13 mouse cellular contexts compared by ENCODE assay signal in genomic region chr7:24457726-24458370, GRCm38 (mm10). TPM values are rescaled to one million over a fixed set of nuclear protein-coding genes. Genes with fewer than 3 reads are reported as not detected.
DNase-seq lines count a peak whose midpoint lies in the region; ATAC-seq and TF ChIP-seq lines count a peak whose summit lies in the region.
"Had no signal": no experiment of that assay in that cellular context is flagged by ENCODE, and none has a peak within 500 bp of the region (broad histone marks: within the 10 kb centered on the region; RNA-seq: fewer than 3 reads in every experiment).

No protein-coding gene starts in this region.

- no peak overlapping the region; the same call in 1 of the 2 replicates for H3K4me2 ChIP-seq in heart, postnatal 0 days (ENCODE audit: low read depth, low read length)
- no peak overlapping the region for H3K4me2 ChIP-seq in heart, embryonic 11.5 days
- no peak overlapping the region for H3K4me2 ChIP-seq in hindbrain, postnatal 0 days (ENCODE audit: low read depth, low read length)
- H3K4me2 ChIP-seq in forebrain, embryonic 13.5 days, result no peak overlapping the region
- H3K4me2 ChIP-seq in kidney, embryonic 14.5 days (replicated peaks; ENCODE audit: low read depth, low read length), result no peak overlapping the region
- H3K4me2 ChIP-seq: forebrain, embryonic 12.5 days; neural tube, embryonic 15.5 days had no signal

- H3K27me3 ChIP-seq in heart, postnatal 0 days (ENCODE audit: control insufficient read depth, insufficient read depth, low read length), result no peaks in the 10 kb centered on the region
- H3K27me3 ChIP-seq in heart, embryonic 11.5 days (ENCODE audit: control insufficient read depth, insufficient read depth, low read length), result no peaks in the 10 kb centered on the region
- H3K27me3 ChIP-seq in hindbrain, postnatal 0 days (ENCODE audit: insufficient read depth, low read length), result no peaks in the 10 kb centered on the region
- peaks cover 11% of the 10 kb centered on the region; the same call in 1 of the 2 replicates for H3K27me3 ChIP-seq in forebrain, embryonic 13.5 days
- no peaks in the 10 kb centered on the region for H3K27me3 ChIP-seq in kidney, embryonic 14.5 days (ENCODE audit: control insufficient read depth, insufficient read depth, low read length)
- H3K27me3 ChIP-seq: neural tube, embryonic 15.5 days had no signal

- TF ChIP-seq CTCF in heart, postnatal 0 days (IDR thresholded peaks at IDR 0.05; ENCODE audit: low read depth), result no peak
- no peak for TF ChIP-seq CTCF in hindbrain, postnatal 0 days (IDR thresholded peaks at IDR 0.05; ENCODE audit: low read depth)

- TF ChIP-seq EP300 in heart, postnatal 0 days (IDR thresholded peaks at IDR 0.05; ENCODE audit: low read depth), result no peak

- H3K9ac ChIP-seq in heart, postnatal 0 days (replicated peaks; ENCODE audit: low read depth, low read length), result no peak overlapping the region
- no peak overlapping the region for H3K9ac ChIP-seq in heart, embryonic 11.5 days (ENCODE audit: low read depth, low read length)
- H3K9ac ChIP-seq in hindbrain, postnatal 0 days (replicated peaks; ENCODE audit: low read length), result no peak overlapping the region
- no peak overlapping the region for H3K9ac ChIP-seq in forebrain, embryonic 13.5 days
- no peak overlapping the region for H3K9ac ChIP-seq in kidney, embryonic 14.5 days (ENCODE audit: low read depth, low read length)
- H3K9ac ChIP-seq: forebrain, embryonic 12.5 days; liver, embryonic 14.5 days; neural tube, embryonic 15.5 days had no signal

- no peak for ATAC-seq in heart, postnatal 0 days (ENCODE audit: insufficient read depth, low read depth)
- no peak for ATAC-seq in heart, embryonic 11.5 days (replicated peaks; ENCODE audit: insufficient number of reproducible peaks, low FRiP score, low TSS enrichment)
- peak; percentile 98 for ATAC-seq in CD4-positive, CD25-positive, alpha-beta regulatory T cell, adult 4 months
- ATAC-seq in inflammation-experienced regulatory T-cells, adult 6 months, result peak; percentile 99
- ATAC-seq in hindbrain, postnatal 0 days, result no peak
- ATAC-seq in forebrain, embryonic 13.5 days, result no peak
- ATAC-seq in kidney, embryonic 14.5 days (ENCODE audit: low FRiP score, low TSS enrichment), result no peak

- H3K4me3 ChIP-seq in heart, postnatal 0 days (ENCODE audit: low read depth, low read length), result no peak overlapping the region
- H3K4me3 ChIP-seq in heart, embryonic 11.5 days (ENCODE audit: low read depth, low read length), result no peak overlapping the region
- H3K4me3 ChIP-seq in hindbrain, postnatal 0 days (ENCODE audit: low read length), result no peak overlapping the region
- H3K4me3 ChIP-seq in forebrain, embryonic 13.5 days, result no peak overlapping the region
- H3K4me3 ChIP-seq in kidney, embryonic 14.5 days (ENCODE audit: low read length), result no peak overlapping the region
- H3K4me3 ChIP-seq: forebrain, embryonic 12.5 days; neural tube, embryonic 15.5 days had no signal

- WGBS in heart, postnatal 0 days, result 63% methylated on average over 8 of the region's 10 CpGs
- WGBS in heart, embryonic 11.5 days (ENCODE audit: insufficient replicate concordance), result 63% methylated on average over 10 of the region's 10 CpGs
- WGBS in hindbrain, postnatal 0 days, result 61% methylated on average over 10 of the region's 10 CpGs
- WGBS in forebrain, embryonic 13.5 days, result 79% methylated on average over 10 of the region's 10 CpGs
- WGBS in kidney, embryonic 14.5 days, result 53% methylated on average over 10 of the region's 10 CpGs

- no peaks in the 10 kb centered on the region for H3K9me3 ChIP-seq in heart, postnatal 0 days (replicated peaks; ENCODE audit: control insufficient read depth, low read length)
- no peaks in the 10 kb centered on the region for H3K9me3 ChIP-seq in heart, embryonic 11.5 days (replicated peaks; ENCODE audit: control insufficient read depth, low read length)
- no peaks in the 10 kb centered on the region for H3K9me3 ChIP-seq in hindbrain, postnatal 0 days (ENCODE audit: low read length)
- H3K9me3 ChIP-seq in forebrain, embryonic 13.5 days (replicated peaks), result no peaks in the 10 kb centered on the region
- H3K9me3 ChIP-seq in kidney, embryonic 14.5 days (ENCODE audit: control insufficient read depth, low read length), result no peaks in the 10 kb centered on the region
- H3K9me3 ChIP-seq: forebrain, embryonic 12.5 days; neural tube, embryonic 15.5 days had no signal

- no peaks in the 10 kb centered on the region for H3K36me3 ChIP-seq in heart, postnatal 0 days (replicated peaks; ENCODE audit: control insufficient read depth, insufficient read depth, low read length)
- H3K36me3 ChIP-seq in heart, embryonic 11.5 days (ENCODE audit: control insufficient read depth, insufficient read depth, low read length), result no peaks in the 10 kb centered on the region
- no peaks in the 10 kb centered on the region for H3K36me3 ChIP-seq in hindbrain, postnatal 0 days (ENCODE audit: insufficient read depth, low read length)
- no peaks in the 10 kb centered on the region for H3K36me3 ChIP-seq in forebrain, embryonic 13.5 days (ENCODE audit: poor library complexity, severe bottlenecking)
- H3K36me3 ChIP-seq in kidney, embryonic 14.5 days (ENCODE audit: control insufficient read depth, insufficient read depth, low read length), result no peaks in the 10 kb centered on the region
- H3K36me3 ChIP-seq: forebrain, embryonic 12.5 days; neural tube, embryonic 15.5 days had no signal

- DNase-seq in heart, postnatal 0 days (ENCODE audit: low spot score), result no peak
- DNase-seq in spleen, postnatal 36 days (ENCODE audit: low spot score in 2 of 2), result peak; percentile 82
- no peak for DNase-seq in hindbrain, postnatal 0 days (ENCODE audit: low spot score)
- DNase-seq: heart, postnatal 36 days; kidney, postnatal 36 days had no signal

- H3K27ac ChIP-seq in heart, postnatal 0 days (ENCODE audit: low read depth), result peak overlapping the region; percentile 14; the same call in 1 of the 2 replicates
- no peak overlapping the region for H3K27ac ChIP-seq in heart, embryonic 11.5 days (ENCODE audit: low read depth, low read length)
- H3K27ac ChIP-seq in hindbrain, postnatal 0 days, result no peak overlapping the region
- no peak overlapping the region for H3K27ac ChIP-seq in forebrain, embryonic 13.5 days
- H3K27ac ChIP-seq in kidney, embryonic 14.5 days (ENCODE audit: low read depth, low read length), result no peak overlapping the region
- H3K27ac ChIP-seq: forebrain, embryonic 12.5 days; liver, embryonic 14.5 days; neural tube, embryonic 15.5 days had no signal

- peaks cover 4% of the 10 kb centered on the region; the same call in 1 of the 2 replicates for H3K4me1 ChIP-seq in heart, postnatal 0 days (ENCODE audit: control insufficient read depth, insufficient read depth)
- H3K4me1 ChIP-seq in heart, embryonic 11.5 days (ENCODE audit: control insufficient read depth, insufficient read depth, low read length), result peaks cover 8% of the 10 kb centered on the region; the same call in 1 of the 2 replicates
- H3K4me1 ChIP-seq in hindbrain, postnatal 0 days (ENCODE audit: insufficient read depth, low read length), result peaks cover 3% of the 10 kb centered on the region; the same call in 1 of the 2 replicates
- peaks cover 5% of the 10 kb centered on the region for H3K4me1 ChIP-seq in forebrain, embryonic 13.5 days
- 0 out of 2 replicates have a peak, but pooled peaks cover 9% of the 10 kb centered on the region for H3K4me1 ChIP-seq in kidney, embryonic 14.5 days (ENCODE audit: control insufficient read depth, insufficient read depth, low read length)

RNA-seq across cellular contexts. Expression of gene Plaur, which starts 4.4 kb away (rescaled TPM):
- 13.1 and 16.0 TPM in 2 replicates for total RNA-seq in heart, postnatal 0 days (2014; rRNA removed; ENCODE audit: low replicate concordance)
- 6.1 and 6.5 TPM in 2 replicates for polyA plus RNA-seq in heart, postnatal 0 days (2015; fragmentation: Nextera tagmentation; extraction: Ambion mirVana)
- 5.6 and 6.9 TPM in 2 replicates for polyA plus RNA-seq in heart, embryonic 11.5 days (2014; fragmentation: Nextera tagmentation; extraction: Ambion mirVana)
- polyA plus RNA-seq in CD4-positive, CD25-positive, alpha-beta regulatory T cell, adult 4 months (2017; shearing (Covaris generic)), result 1 to 10 TPM in 1 of 2 experiments, under 1 TPM in 1; 0.66 to 5.8 TPM
- polyA plus RNA-seq in inflammation-experienced regulatory T-cells, adult 6 months (2017; shearing (Covaris generic)), result 1 to 10 TPM in 2 of 3 experiments, under 1 TPM in 1; 0.62 to 1.6 (median 1.5) TPM
- total RNA-seq in hindbrain, postnatal 0 days (2014; rRNA removed), result 3.0 and 4.8 TPM in 2 replicates
- 1.3 and 1.4 TPM in 2 replicates for polyA plus RNA-seq in hindbrain, postnatal 0 days (2015; fragmentation: Nextera tagmentation; extraction: Ambion mirVana)
- 1.3 TPM in 2 replicates for polyA plus RNA-seq in forebrain, embryonic 13.5 days (2015; fragmentation: Nextera tagmentation; extraction: Ambion mirVana)
- polyA plus RNA-seq in kidney, embryonic 14.5 days (2014; fragmentation: Nextera tagmentation; extraction: Ambion mirVana), result 14.1 TPM in 2 replicates

RNA-seq across cellular contexts. Expression of gene Irgc1, which starts 5.8 kb away (rescaled TPM):
- total RNA-seq in heart, postnatal 0 days (2014; rRNA removed; ENCODE audit: low replicate concordance), result not detected in 2 replicates
- polyA plus RNA-seq in heart, postnatal 0 days (2015; fragmentation: Nextera tagmentation; extraction: Ambion mirVana), result not detected in 2 replicates
- not detected in 2 replicates for polyA plus RNA-seq in heart, embryonic 11.5 days (2014; fragmentation: Nextera tagmentation; extraction: Ambion mirVana)
- polyA plus RNA-seq in CD4-positive, CD25-positive, alpha-beta regulatory T cell, adult 4 months (2017; shearing (Covaris generic)), result under 1 TPM; 0.35 to 0.56 TPM
- not detected for polyA plus RNA-seq in inflammation-experienced regulatory T-cells, adult 6 months (2017; shearing (Covaris generic))
- total RNA-seq in hindbrain, postnatal 0 days (2014; rRNA removed), result not detected in 2 replicates
- polyA plus RNA-seq in hindbrain, postnatal 0 days (2015; fragmentation: Nextera tagmentation; extraction: Ambion mirVana), result not detected in 2 replicates
- 0.15 TPM in 1 of 2 replicates, not detected in the other for polyA plus RNA-seq in forebrain, embryonic 13.5 days (2015; fragmentation: Nextera tagmentation; extraction: Ambion mirVana)
- polyA plus RNA-seq in kidney, embryonic 14.5 days (2014; fragmentation: Nextera tagmentation; extraction: Ambion mirVana), result not detected in 2 replicates
- total RNA-seq: heart, postnatal 36 days had no signal
- polyA plus RNA-seq: forebrain, embryonic 12.5 days; liver, embryonic 14.5 days; neural tube, embryonic 15.5 days had no signal

RNA-seq across cellular contexts. Expression of gene Cadm4, which starts 24.0 kb away (rescaled TPM):
- 14.3 and 30.5 TPM in 2 replicates for total RNA-seq in heart, postnatal 0 days (2014; rRNA removed; ENCODE audit: low replicate concordance)
- 4.1 and 4.2 TPM in 2 replicates for polyA plus RNA-seq in heart, postnatal 0 days (2015; fragmentation: Nextera tagmentation; extraction: Ambion mirVana)
- 0.20 and 0.23 TPM in 2 replicates for polyA plus RNA-seq in heart, embryonic 11.5 days (2014; fragmentation: Nextera tagmentation; extraction: Ambion mirVana)
- polyA plus RNA-seq in CD4-positive, CD25-positive, alpha-beta regulatory T cell, adult 4 months (2017; shearing (Covaris generic)), result not detected
- not detected for polyA plus RNA-seq in inflammation-experienced regulatory T-cells, adult 6 months (2017; shearing (Covaris generic))
- 423 and 447 TPM in 2 replicates for total RNA-seq in hindbrain, postnatal 0 days (2014; rRNA removed)
- polyA plus RNA-seq in hindbrain, postnatal 0 days (2015; fragmentation: Nextera tagmentation; extraction: Ambion mirVana), result 97.9 and 101 TPM in 2 replicates
- 45.8 and 47.0 TPM in 2 replicates for polyA plus RNA-seq in forebrain, embryonic 13.5 days (2015; fragmentation: Nextera tagmentation; extraction: Ambion mirVana)
- 1.5 and 5.9 TPM in 2 replicates for polyA plus RNA-seq in kidney, embryonic 14.5 days (2014; fragmentation: Nextera tagmentation; extraction: Ambion mirVana)

RNA-seq across cellular contexts. Expression of gene Zfp428, which starts 49.0 kb away (rescaled TPM):
- total RNA-seq in heart, postnatal 0 days (2014; rRNA removed; ENCODE audit: low replicate concordance), result 24.8 and 36.3 TPM in 2 replicates
- 39.1 and 39.3 TPM in 2 replicates for polyA plus RNA-seq in heart, postnatal 0 days (2015; fragmentation: Nextera tagmentation; extraction: Ambion mirVana)
- polyA plus RNA-seq in heart, embryonic 11.5 days (2014; fragmentation: Nextera tagmentation; extraction: Ambion mirVana), result 22.6 and 26.0 TPM in 2 replicates
- polyA plus RNA-seq in CD4-positive, CD25-positive, alpha-beta regulatory T cell, adult 4 months (2017; shearing (Covaris generic)), result under 1 TPM in 1 of 2 experiments, not detected in 1; 0.56 TPM
- under 1 TPM in 1 of 3 experiments, not detected in 2; 0.33 TPM for polyA plus RNA-seq in inflammation-experienced regulatory T-cells, adult 6 months (2017; shearing (Covaris generic))
- total RNA-seq in hindbrain, postnatal 0 days (2014; rRNA removed), result 138 and 152 TPM in 2 replicates
- 219 and 222 TPM in 2 replicates for polyA plus RNA-seq in hindbrain, postnatal 0 days (2015; fragmentation: Nextera tagmentation; extraction: Ambion mirVana)
- polyA plus RNA-seq in forebrain, embryonic 13.5 days (2015; fragmentation: Nextera tagmentation; extraction: Ambion mirVana), result 214 and 220 TPM in 2 replicates
- 54.5 and 70.3 TPM in 2 replicates for polyA plus RNA-seq in kidney, embryonic 14.5 days (2014; fragmentation: Nextera tagmentation; extraction: Ambion mirVana)

RNA-seq across cellular contexts. Expression of gene AC161166.1, which starts 54.4 kb away (rescaled TPM):
- not detected in 2 replicates for total RNA-seq in heart, postnatal 0 days (2014; rRNA removed; ENCODE audit: low replicate concordance)
- polyA plus RNA-seq in heart, postnatal 0 days (2015; fragmentation: Nextera tagmentation; extraction: Ambion mirVana), result 0.10 and 0.19 TPM in 2 replicates
- 0.25 and 0.57 TPM in 2 replicates for polyA plus RNA-seq in heart, embryonic 11.5 days (2014; fragmentation: Nextera tagmentation; extraction: Ambion mirVana)
- polyA plus RNA-seq in CD4-positive, CD25-positive, alpha-beta regulatory T cell, adult 4 months (2017; shearing (Covaris generic)), result not detected
- polyA plus RNA-seq in inflammation-experienced regulatory T-cells, adult 6 months (2017; shearing (Covaris generic)), result not detected
- not detected in 2 replicates for total RNA-seq in hindbrain, postnatal 0 days (2014; rRNA removed)
- polyA plus RNA-seq in hindbrain, postnatal 0 days (2015; fragmentation: Nextera tagmentation; extraction: Ambion mirVana), result 0.19 and 0.55 TPM in 2 replicates
- polyA plus RNA-seq in forebrain, embryonic 13.5 days (2015; fragmentation: Nextera tagmentation; extraction: Ambion mirVana), result 0.97 and 1.1 TPM in 2 replicates
- 0.17 and 0.61 TPM in 2 replicates for polyA plus RNA-seq in kidney, embryonic 14.5 days (2014; fragmentation: Nextera tagmentation; extraction: Ambion mirVana)
- total RNA-seq: heart, postnatal 36 days had no signal
- polyA plus RNA-seq: liver, embryonic 14.5 days had no signal

Comparison
In these comparisons a context has a peak if more than half of its experiments do, and no peak if none do; other contexts are left out.
1. ATAC-seq: peak in CD4-positive, CD25-positive, alpha-beta regulatory T cell, adult 4 months (single experiment) and inflammation-experienced regulatory T-cells, adult 6 months (single experiment); none in heart, postnatal 0 days (single experiment), heart, embryonic 11.5 days (single experiment), hindbrain, postnatal 0 days (single experiment), forebrain, embryonic 13.5 days (single experiment) and kidney, embryonic 14.5 days (single experiment).
2. DNase-seq: peak in spleen, postnatal 36 days (2 of 2); none in heart, postnatal 0 days (single experiment) and hindbrain, postnatal 0 days (single experiment).